Mouse (Mus musculus) limb, embryonic 11.5 days (tissue): Measurements from ENCODE around the gene Ccr4. TPM values are rescaled to one million over a fixed set of nuclear protein-coding genes. Genes with fewer than 3 reads are reported as not detected.

Experiments
- ATAC-seq: fragments of 200-750 bp; cut with Nextera tagmentation; 2 replicates; pipeline ENCODE4 v1.8.0; 2017; ENCODE audit warnings: low read depth; ENCODE audit not compliant: insufficient number of reproducible peaks, low FRiP score, low TSS enrichment
- DNase-seq: peaks from one replicate; pipeline ENCODE4 v3.0.0-alpha.2; 2015; ENCODE audit warnings: low spot score
- H3K27ac ChIP-seq: fragments of 300-500 bp; sonication (generic); replicated peaks from 2 replicates; pipeline ENCODE4 v1.5.1; 2014; ENCODE audit warnings: low read depth, mild to moderate bottlenecking, low read length
- H3K27me3 ChIP-seq: fragments of 300-500 bp; sonication (generic); 2 replicates; pipeline ENCODE4 v1.6.1; 2014; ENCODE audit warnings: mild to moderate bottlenecking, low read length, mixed read lengths; ENCODE audit not compliant: control insufficient read depth, insufficient read depth
- H3K36me3 ChIP-seq: fragments of 300-500 bp; sonication (generic); 2 replicates; pipeline ENCODE4 v1.6.1; 2014; ENCODE audit warnings: mild to moderate bottlenecking, low read length, moderate library complexity, mixed read lengths; ENCODE audit not compliant: control insufficient read depth, insufficient read depth
- H3K4me1 ChIP-seq: fragments of 300-500 bp; sonication (generic); 2 replicates; pipeline ENCODE4 v1.6.1; 2014; ENCODE audit warnings: low read length, mixed read lengths; ENCODE audit not compliant: control insufficient read depth, insufficient read depth
- H3K4me2 ChIP-seq: fragments of 300-500 bp; sonication (generic); 2 replicates; pipeline ENCODE4 v1.6.1; 2014; ENCODE audit warnings: low read depth, mild to moderate bottlenecking, moderate library complexity; ENCODE audit not compliant: severe bottlenecking
- H3K4me3 ChIP-seq: fragments of 300-500 bp; sonication (generic); 2 replicates; pipeline ENCODE4 v1.5.1; 2014; ENCODE audit warnings: low read depth, low read length
- H3K9ac ChIP-seq: fragments of 300-500 bp; sonication (generic); 2 replicates; pipeline ENCODE4 v1.6.1; 2014; ENCODE audit warnings: mild to moderate bottlenecking, low read length
- H3K9me3 ChIP-seq: fragments of 300-500 bp; sonication (generic); 2 replicates; pipeline ENCODE4 v1.6.1; 2016; ENCODE audit warnings: low read length; ENCODE audit not compliant: control insufficient read depth
- WGBS: fragments of 180-500 bp; shearing (Covaris S2); extraction: QIAGEN DNeasy Blood & Tissue Kit; methylation state at CpG from one replicate; pipeline ENCODE4 v1.1.7; 2014; 5-methylcytosine and 5-hydroxymethylcytosine counted together
- polyA plus RNA-seq: library from polyadenylated mRNA; unstranded; fragments of >200 nt; fragmentation: Nextera tagmentation; extraction: Ambion mirVana; gene quantifications from 2 replicates; pipeline ENCODE4 v1.2.1, GENCODE M21; 2014

Gene Ccr4
- polyA plus RNA-seq, 1 experiment from 2014 or later, result 0.08 TPM

- H3K27me3 ChIP-seq, result no peaks in the 10 kb centered on the region
- no peaks in the 10 kb centered on the region; the same call in 1 of the 2 replicates for H3K36me3 ChIP-seq
- no peak overlapping the region for H3K4me3 ChIP-seq
- no peak overlapping the region for H3K4me2 ChIP-seq
- no peaks in the 10 kb centered on the region for H3K4me1 ChIP-seq
- no peaks in the 10 kb centered on the region for H3K9me3 ChIP-seq
- 77% methylated on average over 2 of the region's 2 CpGs for WGBS
- ATAC-seq (no peak), DNase-seq (no peak)
- no peak overlapping the region for H3K9ac ChIP-seq
- no peak overlapping the region for H3K27ac ChIP-seq
Observed at GRCm38 (mm10) chr9:114455420-114455819, 49.3 kb downstream of the Ccr4 start.

DNA sequence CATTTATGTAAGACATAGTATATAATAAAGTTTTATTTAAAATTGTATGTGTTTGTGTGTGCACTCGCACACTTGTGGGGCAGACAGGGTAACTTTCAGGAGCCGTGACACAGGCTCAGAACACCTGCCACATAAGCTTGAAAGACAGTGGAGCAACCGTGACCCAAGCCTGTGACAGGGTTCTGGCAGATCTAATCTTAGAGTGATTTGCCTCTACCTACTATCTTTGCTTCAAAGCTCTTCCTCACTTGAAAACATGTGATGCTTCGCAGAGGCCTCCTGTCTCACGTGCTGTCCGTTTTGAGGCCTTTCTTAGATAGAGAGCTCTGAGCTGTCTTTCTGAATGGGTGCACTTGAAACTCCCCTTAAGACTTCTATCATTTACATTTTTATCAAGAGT is 52.3 kb downstream of the Ccr4 start:
- WGBS, result 93% methylated on average over 6 of the region's 6 CpGs
- Histone ChIP-seq H3K9me3 (no peaks in the 10 kb centered on the region), H3K4me3 (no peak overlapping the region), H3K36me3 (no peaks in the 10 kb centered on the region; the same call in 1 of the 2 replicates), H3K4me1 (no peaks in the 10 kb centered on the region), H3K27me3 (no peaks in the 10 kb centered on the region), H3K9ac (no peak overlapping the region), H3K4me2 (no peak overlapping the region), H3K27ac (no peak overlapping the region)
- DNase-seq (no peak), ATAC-seq (no peak)

DNA sequence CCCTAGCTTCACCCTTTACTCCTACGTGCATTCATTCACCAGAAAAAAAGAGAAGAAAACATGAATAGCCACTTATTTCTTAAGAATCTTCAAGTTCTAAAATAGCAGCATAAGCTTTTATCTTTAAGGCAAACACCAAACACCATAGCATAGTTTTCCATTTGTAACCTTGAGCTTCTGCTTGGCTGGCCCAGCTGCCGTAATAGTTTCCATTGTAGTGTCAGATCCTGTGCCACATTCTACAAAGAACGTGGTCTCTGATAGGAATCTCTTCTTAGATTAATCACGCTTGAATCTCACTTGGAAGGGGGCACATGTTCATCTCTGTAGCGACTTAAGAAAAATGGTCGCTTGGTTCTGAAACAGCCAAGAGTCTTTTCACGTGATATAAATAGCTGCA is 53.1 kb downstream of the Ccr4 start:
- Histone ChIP-seq H3K27ac (no peak overlapping the region), H3K4me3 (no peak overlapping the region), H3K4me2 (no peak overlapping the region), H3K36me3 (no peaks in the 10 kb centered on the region; the same call in 1 of the 2 replicates), H3K4me1 (no peaks in the 10 kb centered on the region), H3K27me3 (no peaks in the 10 kb centered on the region), H3K9ac (no peak overlapping the region), H3K9me3 (no peaks in the 10 kb centered on the region)
- no peak for DNase-seq
- ATAC-seq, result no peak
- 92% methylated on average over 7 of the region's 7 CpGs for WGBS

DNA sequence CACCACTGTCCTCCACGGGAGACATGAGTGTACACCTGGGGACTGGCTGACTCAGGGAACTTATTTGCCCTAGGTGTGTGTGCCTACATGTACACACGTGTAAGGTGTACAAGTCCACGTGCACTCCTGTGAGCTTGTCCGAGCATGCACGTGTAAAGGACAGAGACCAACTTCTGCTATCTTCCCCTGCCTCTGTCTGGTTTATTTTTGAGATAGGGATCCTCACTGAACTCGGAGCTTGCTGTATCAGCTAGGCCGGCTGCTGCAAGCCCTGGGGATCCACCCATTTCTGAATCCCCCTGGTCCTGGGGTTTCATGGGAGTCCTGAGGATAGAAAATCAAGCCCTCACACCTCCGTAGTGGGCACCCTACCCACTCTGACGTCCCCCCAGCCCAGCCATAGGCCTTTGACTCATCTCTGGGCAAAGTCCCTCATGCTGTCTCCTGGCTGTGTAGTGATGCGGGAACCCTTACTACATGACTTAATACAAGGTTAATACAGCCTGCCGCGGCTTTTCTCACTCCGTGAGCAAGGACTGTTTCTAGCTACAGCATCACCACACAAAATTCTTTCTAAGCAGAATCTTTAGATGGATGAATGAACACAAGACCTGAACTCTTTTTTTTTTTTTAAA is 55.5 kb downstream of the Ccr4 start:
- Histone ChIP-seq H3K9ac (no peak overlapping the region), H3K27ac (no peak overlapping the region), H3K36me3 (no peaks in the 10 kb centered on the region), H3K4me1 (no peaks in the 10 kb centered on the region), H3K4me3 (no peak overlapping the region), H3K27me3 (no peaks in the 10 kb centered on the region), H3K4me2 (no peak overlapping the region), H3K9me3 (no peaks in the 10 kb centered on the region)
- 89% methylated on average over 13 of the region's 13 CpGs for WGBS
- DNase-seq, result no peak
- ATAC-seq, result no peak

- no peak overlapping the region for H3K9ac ChIP-seq
- no peak overlapping the region for H3K27ac ChIP-seq
- 69% methylated on average over 5 of the region's 5 CpGs for WGBS
- no peak overlapping the region for H3K4me3 ChIP-seq
- no peak overlapping the region for H3K4me2 ChIP-seq
- no peaks in the 10 kb centered on the region for H3K9me3 ChIP-seq
- DNase-seq (no peak), ATAC-seq (no peak)
- no peaks in the 10 kb centered on the region for H3K36me3 ChIP-seq
- H3K27me3 ChIP-seq, result no peaks in the 10 kb centered on the region
- H3K4me1 ChIP-seq, result no peaks in the 10 kb centered on the region
Observed at GRCm38 (mm10) chr9:114448700-114449099, 56.0 kb downstream of the Ccr4 start.

- H3K27me3 ChIP-seq, result no peaks in the 10 kb centered on the region
- no peaks in the 10 kb centered on the region for H3K4me1 ChIP-seq
- ATAC-seq (no peak), DNase-seq (no peak)
- no peaks in the 10 kb centered on the region for H3K9me3 ChIP-seq
- H3K9ac ChIP-seq, result no peak overlapping the region
- H3K36me3 ChIP-seq, result no peaks in the 10 kb centered on the region
- no peak overlapping the region for H3K4me3 ChIP-seq
- no peak overlapping the region for H3K4me2 ChIP-seq
- WGBS, result 94% methylated on average over 8 of the region's 8 CpGs
- H3K27ac ChIP-seq, result no peak overlapping the region
Observed at GRCm38 (mm10) chr9:114446887-114447286, 57.8 kb downstream of the Ccr4 start.

DNA sequence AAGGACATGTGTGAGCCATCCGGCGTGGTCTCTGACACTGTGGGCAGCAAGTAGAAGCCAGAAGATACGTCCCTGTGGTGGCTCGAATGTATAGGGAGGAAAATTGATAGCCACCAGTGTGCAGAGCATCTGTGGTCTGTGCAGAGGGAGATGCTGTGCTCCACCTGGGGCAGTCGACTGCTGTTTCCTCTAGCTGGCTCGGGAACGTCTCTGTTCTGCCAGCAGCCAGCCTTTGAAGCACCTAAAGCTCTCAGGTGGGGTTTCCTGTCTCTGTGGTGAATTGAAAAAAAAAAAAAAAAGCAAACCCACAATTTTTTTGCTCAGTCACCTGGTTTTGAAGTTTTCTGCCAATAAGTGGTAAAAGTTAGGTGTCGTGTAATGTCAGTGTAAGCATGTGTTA is 61.4 kb downstream of the Ccr4 start:
- no peaks in the 10 kb centered on the region for H3K4me1 ChIP-seq
- no peak overlapping the region for H3K9ac ChIP-seq
- 0 out of 2 replicates have a peak, but pooled peaks cover 2% of the 10 kb centered on the region for H3K36me3 ChIP-seq
- WGBS, result 88% methylated on average over 8 of the region's 8 CpGs
- DNase-seq (no peak), ATAC-seq (no peak)
- H3K4me2 ChIP-seq, result no peak overlapping the region
- no peak overlapping the region for H3K27ac ChIP-seq
- H3K27me3 ChIP-seq, result no peaks in the 10 kb centered on the region
- H3K9me3 ChIP-seq, result no peaks in the 10 kb centered on the region
- H3K4me3 ChIP-seq, result no peak overlapping the region

GRCm38 (mm10) chr9:114442893-114443292 is 61.8 kb downstream of the Ccr4 start:
- no peak overlapping the region for H3K4me2 ChIP-seq
- H3K9me3 ChIP-seq, result no peaks in the 10 kb centered on the region
- WGBS, result 83% methylated on average over 9 of the region's 9 CpGs
- no peak for DNase-seq
- H3K36me3 ChIP-seq, result 0 out of 2 replicates have a peak, but pooled peaks cover 2% of the 10 kb centered on the region
- no peaks in the 10 kb centered on the region for H3K4me1 ChIP-seq
- ATAC-seq, result no peak
- no peak overlapping the region for H3K27ac ChIP-seq
- no peak overlapping the region for H3K4me3 ChIP-seq
- no peaks in the 10 kb centered on the region for H3K27me3 ChIP-seq
- H3K9ac ChIP-seq, result no peak overlapping the region

GRCm38 (mm10) chr9:114442225-114442624 is 62.5 kb downstream of the Ccr4 start:
- ATAC-seq, result no peak
- Histone ChIP-seq H3K4me3 (no peak overlapping the region), H3K4me2 (no peak overlapping the region), H3K4me1 (no peaks in the 10 kb centered on the region), H3K9me3 (no peaks in the 10 kb centered on the region), H3K27me3 (no peaks in the 10 kb centered on the region), H3K36me3 (0 out of 2 replicates have a peak, but pooled peaks cover 2% of the 10 kb centered on the region), H3K9ac (no peak overlapping the region), H3K27ac (no peak overlapping the region)
- 91% methylated on average over 9 of the region's 9 CpGs for WGBS
- no peak for DNase-seq
